Mouse (Mus musculus) lung, adult 18-20 months (tissue): Measurements from ENCODE around the gene Gpr179.
"Not testable (repeated sequence)": the region's sequence is repeated elsewhere in the genome, so short reads cannot be mapped to it uniquely, and the experiment has no call there.

ENCODE experiments used
- DNase-seq, 2 experiments: peaks; one replicate each; pipeline ENCODE4 v3.0.0; 2022; ENCODE audit warnings: mixed read lengths in 2 of 2

Gpr179 gene

DNA sequence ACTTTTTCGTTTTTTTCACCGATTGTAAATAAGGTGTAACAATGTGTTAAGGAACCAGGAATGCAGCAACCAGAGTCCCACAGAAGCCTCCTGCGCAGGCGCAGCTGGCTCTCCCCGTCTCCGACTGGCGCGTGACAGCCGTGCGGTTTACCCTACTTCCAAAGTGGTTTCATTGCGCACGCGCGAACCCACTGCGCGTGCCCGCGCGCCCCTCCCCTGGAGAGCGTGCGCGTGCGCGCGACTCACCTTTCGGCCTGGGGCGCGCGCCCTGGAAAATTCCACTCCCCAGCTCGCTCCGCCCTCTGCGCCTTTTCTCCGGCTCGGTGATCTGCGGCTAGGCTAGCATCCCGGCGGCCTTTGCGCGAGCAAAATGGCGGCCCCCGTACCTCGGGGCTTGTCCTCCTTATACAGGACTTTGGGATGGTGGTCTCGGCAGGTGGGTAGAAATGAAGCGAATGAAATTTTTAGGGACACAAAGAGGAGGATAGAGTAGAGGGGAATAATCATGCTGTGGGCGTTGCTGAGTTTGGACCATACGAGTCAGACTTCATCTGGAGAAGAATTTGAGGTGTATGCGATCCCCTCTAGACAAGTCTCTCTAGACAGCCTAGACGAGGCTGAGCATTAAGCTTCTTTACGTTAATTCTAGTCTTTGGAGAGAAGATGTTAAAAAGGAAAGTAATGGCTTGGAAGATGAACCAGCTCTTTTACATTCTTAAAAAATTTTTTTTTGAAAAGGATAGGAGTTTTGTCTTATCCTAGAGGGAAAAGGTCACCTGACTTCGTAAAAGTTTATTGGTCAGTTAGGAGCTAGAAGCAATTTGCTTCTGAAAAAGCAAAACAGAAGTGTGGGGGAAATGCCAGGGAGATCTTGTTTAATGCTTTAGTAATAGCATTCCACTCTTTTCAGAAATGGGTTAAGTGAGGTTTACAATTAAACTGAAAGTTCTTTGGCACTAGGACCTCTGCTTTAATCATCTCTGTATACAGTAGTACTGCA is 36.1 kb downstream of the Gpr179 start, which contains the start of gene Mrpl45:
Mrpl45 (plus strand) TSS at position 213 of the 1,000 bp plus-strand sequence.
- DNase-seq = peak; percentile 98

- no peak for DNase-seq
Measured at GRCm38 (mm10) chr11:97314751-97315503, 37.0 kb downstream of the Gpr179 start.

DNA sequence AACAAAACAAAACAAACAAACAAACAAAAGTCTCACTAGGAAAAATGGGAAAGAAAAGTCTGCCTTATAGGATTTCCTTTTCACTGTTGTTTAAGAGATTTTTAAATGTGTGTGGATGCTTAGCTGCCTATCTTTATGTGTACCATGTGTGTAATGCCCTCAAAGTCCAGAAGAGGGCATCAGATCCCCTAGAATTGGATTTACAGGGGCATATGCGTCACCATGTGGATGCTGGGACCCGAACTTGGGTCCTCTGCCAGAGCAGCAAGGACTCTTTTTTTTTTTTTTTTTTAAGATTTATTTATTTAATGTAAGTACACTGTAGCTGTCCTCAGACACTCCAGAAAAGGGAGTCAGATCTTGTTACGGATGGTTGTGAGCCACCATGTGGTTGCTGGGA is 37.8 kb downstream of the Gpr179 start:
- DNase-seq = no peak

GRCm38 (mm10) chr11:97312871-97313270 is 39.0 kb downstream of the Gpr179 start:
- DNase-seq = not testable (repeated sequence)

DNA sequence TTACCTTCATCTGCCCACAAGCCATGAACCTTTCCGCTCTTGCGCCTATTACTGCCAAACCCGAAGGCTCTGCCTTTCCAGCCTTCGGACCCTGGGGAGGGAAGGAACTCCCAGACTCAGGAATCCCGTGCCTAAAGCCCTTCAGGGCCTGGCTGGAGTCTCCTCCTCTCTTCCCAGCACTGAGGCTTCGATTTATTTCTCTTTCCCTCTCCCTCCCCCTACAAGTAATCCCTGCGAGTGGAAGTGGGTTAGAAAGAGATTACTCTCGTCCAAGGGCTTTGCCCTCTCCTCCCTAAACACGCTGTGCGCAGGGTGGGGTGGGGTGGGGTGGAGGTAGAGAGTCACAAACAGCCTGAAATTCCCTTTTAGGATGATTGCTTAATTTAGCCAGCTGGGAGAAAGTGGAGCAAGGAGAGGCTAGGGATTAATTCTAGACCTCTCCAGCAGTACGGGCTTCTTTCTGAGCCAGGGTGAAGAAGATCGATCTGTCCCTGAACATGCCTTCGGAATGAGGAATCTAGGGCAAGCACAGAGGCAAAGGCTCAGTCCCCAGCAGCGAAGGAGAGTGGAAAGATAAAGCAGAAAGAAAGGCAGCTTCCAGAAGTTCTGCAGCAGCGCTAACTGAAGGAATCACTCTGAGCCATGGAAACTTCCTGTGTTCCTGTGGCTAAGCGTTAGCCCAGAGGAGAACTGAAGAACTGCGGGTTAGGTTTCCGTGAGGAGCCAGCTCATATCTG is 40.8 kb downstream of the Gpr179 start:
- DNase-seq = peak in 1 of 2 experiments; percentile 36

- peak; percentile 83 to 87 for DNase-seq
Measured at GRCm38 (mm10) chr11:97309911-97310571, 41.8 kb downstream of the Gpr179 start.

DNA sequence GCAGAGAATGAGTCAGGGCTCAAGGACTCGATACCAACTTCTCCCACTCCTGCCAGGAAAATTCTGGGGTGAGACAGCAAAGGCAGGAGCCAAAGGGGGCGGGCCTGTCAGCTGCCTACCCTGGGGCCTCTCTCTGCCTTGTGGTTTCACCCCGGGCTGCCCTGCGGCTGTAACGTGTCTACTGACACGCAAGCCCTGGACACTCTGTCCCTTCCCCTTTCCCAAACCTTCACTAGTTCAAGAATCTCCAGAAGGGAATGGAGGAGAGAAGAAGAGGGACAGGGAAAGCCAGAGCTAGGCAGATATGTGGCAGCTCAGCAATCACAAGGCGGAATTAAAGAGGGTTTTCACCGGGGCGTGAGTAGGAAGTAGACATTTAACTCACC is 42.4 kb downstream of the Gpr179 start:
- DNase-seq = peak; percentile 87 to 92

DNA sequence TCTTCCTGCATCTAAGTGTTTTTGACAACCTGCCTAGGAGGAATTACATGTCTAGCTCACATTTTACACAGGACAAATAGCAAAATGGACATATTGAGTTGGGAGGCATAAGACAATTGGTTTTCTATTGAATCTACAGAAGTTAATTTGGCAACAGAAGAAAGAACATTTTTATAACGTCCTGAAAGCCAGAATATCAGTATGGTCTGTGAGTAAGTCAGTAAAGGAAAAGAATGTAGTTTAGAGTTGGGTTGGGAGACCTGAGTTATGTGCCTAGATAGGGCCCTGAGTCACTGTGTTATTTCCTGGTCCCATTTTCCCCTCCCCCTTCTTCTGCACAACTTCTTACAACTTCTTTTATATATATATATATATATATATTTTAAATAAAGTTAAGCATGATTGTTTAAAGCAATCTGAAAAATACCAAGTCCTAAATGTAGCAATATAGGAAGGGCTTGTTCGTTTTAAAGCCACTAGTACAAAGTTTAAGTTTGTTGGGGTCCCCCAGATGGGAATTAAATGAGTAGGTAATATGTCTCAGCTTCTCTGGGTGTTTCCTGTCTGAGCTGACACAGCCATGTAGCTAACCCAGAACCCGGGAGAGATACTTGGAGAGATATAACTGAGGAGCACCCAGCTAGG is 42.9 kb downstream of the Gpr179 start:
- no peak for DNase-seq

GRCm38 (mm10) chr11:97307294-97308069 is 44.4 kb downstream of the Gpr179 start:
- no peak for DNase-seq

DNA sequence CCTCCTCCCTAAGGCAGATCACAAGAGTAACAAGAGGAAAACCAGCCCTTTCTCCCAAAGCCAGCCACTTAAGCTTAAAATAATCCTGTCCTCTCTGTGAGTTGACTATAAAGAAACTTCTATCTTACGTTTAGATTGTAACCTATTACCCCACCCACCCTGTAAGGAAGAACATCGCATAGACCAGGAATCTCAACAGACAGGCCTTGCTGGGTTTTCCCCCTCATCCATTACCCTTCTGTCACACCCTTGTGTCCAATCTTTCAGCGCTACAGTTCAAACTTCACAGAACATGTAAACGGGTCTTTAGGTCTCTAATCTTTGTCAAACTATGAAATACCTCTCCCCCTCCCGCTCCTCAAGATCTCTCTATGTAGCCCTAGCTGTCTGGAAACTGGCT is 47.2 kb downstream of the Gpr179 start:
- DNase-seq = no peak

DNA sequence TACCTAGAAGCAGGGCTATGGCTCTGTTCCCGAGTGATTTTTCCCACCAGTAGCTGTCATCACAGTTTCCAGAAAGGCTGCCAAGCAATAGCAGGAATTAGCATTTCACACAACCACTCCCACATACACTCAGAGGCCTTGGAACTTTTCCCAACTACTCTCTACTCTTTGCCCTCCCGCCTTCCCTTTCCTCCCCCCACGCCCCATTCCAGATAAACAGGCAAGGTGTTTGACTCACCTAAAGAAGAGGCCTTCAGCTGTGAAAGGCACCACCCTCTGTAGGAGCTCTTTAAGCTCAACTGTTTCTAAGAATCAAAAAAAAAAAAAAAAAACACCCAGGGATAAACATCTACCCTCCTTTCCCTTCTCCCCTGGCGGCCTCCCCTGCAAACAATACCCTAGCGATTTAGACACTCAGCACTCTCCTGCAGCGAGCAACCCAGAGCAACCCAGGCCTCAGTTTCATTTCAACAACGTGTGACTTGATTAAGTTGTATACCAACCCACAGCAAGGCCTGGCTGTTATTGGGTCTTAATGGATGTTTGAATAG is 49.6 kb downstream of the Gpr179 start:
- DNase-seq = peak; percentile 80 to 91

- no peak for DNase-seq
Measured at GRCm38 (mm10) chr11:97301406-97301805, 50.5 kb downstream of the Gpr179 start.

DNA sequence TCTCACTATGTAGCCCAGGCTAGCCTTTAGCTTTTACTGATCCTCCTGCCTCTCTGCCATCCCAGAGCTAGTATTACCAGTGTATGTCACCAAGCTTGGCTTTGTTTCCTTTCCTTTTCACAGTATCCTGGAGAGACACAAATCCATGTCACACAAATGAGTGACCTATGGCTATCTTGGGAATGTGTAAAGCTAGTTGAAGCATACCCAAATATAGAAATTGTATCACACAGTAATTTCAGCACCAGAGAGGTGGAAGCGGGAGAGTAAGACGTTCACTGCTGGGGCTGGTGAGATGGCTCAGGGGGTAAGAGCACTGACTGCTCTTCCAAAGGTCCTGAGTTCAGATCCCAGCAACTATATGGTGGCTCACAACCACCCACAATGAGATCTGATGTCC is 51.9 kb downstream of the Gpr179 start:
- no peak for DNase-seq

DNA sequence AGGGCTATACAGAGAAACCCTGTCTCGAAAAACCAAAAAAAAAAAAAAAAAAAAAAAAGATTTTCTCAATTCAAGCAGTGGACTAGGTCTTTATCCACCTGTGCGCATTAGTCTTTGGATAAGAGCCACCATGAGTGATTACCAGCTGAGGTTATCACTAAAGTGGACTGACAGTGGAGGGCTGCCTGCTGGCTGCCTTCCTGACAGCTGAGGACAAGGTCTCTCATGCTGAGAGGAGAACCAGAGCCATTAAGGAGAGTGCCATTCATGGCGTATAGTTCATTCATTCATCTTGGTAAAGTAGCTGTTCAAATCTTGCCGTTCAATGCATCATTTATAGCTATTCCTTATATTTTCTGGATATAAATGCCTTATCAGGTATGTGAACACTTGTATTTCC is 55.3 kb downstream of the Gpr179 start:
- no peak for DNase-seq

DNA sequence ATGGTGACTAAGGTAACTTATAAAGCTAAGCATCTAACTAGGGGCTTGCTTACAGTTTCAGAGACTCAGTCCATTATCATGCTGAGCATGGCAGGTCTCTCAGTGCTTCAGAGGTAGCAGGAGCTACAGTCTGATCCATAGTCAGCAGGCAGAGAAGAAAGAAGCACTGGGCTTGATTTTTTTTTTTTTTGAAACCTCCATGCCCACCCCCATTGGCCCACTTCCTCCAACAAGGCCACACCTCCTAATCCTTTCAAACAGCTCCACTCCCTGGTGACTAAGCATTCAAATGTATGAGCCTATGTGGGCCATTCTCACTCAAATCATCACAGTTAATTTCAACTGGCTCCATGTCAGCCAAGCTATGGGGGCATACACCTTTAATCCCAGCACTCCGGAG is 59.1 kb downstream of the Gpr179 start:
- no peak for DNase-seq

- DNase-seq = peak; percentile 29 to 52
Measured at GRCm38 (mm10) chr11:97289276-97290230, 62.3 kb downstream of the Gpr179 start.

DNA sequence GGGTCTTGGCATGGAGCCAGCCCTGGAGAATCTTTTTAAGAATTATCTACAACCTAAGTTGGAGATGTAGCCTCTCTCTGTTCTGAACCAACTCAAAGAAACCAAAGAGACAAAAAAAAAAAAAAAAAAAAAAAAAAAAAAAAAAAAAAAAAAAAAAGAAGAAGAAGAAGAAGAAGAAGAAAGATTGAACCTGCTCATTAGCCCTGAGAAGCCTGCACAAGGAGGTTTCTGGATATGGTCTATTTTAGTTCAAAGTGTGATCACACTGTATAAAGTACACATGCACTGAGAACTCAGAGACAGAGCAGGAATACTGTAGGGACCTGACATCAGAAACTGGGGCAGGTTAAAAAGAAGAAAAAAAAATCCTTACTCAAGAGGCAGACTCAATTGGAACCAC is 64.2 kb downstream of the Gpr179 start:
- no peak for DNase-seq

GRCm38 (mm10) chr11:97286973-97287372 is 64.9 kb downstream of the Gpr179 start:
- no peak for DNase-seq
